Mouse (Mus musculus) G1E (cell line): ENCODE measurements at regions not wholly inside any gene's neighbourhood (a gene's known extent, or its start where the extent isn't known, plus 50 kb on each side); places are given as distances from the start of the nearest gene placed in this dataset.
A peak's percentile ranks its signal among the peaks of the same experiment; 100 is the strongest.
"Not testable (repeated sequence)": the region's sequence is repeated elsewhere in the genome, so short reads cannot be mapped to it uniquely, and the experiment has no call there.

Experiments used
- ATAC-seq: 2 replicates; pipeline ENCODE4 v1.8.0; 2016; ENCODE audit warnings: mild to moderate bottlenecking; ENCODE audit not compliant: insufficient number of reproducible peaks, poor library complexity, low FRiP score, severe bottlenecking; ENCODE audit errors: extremely low read depth
- DNase-seq: peaks from one replicate; pipeline ENCODE4 v3.0.0; 2012; ENCODE audit warnings: low spot score
- H3K27me3 ChIP-seq: 2 replicates; pipeline ENCODE4 v1.6.1; 2012; ENCODE audit warnings: mild to moderate bottlenecking, low read length, inconsistent platforms; ENCODE audit not compliant: insufficient read depth
- H3K36me3 ChIP-seq: replicated peaks from 2 replicates; pipeline ENCODE3; 2012; ENCODE audit warnings: mild to moderate bottlenecking, inconsistent platforms
- H3K4me1 ChIP-seq: 2 replicates; pipeline ENCODE4 v1.6.1; 2012; ENCODE audit warnings: low read depth, low read length, inconsistent platforms, mixed read lengths; ENCODE audit not compliant: insufficient read depth
- H3K4me3 ChIP-seq: 2 replicates; pipeline ENCODE4 v1.5.1; 2012; ENCODE audit warnings: low read depth, mild to moderate bottlenecking, inconsistent platforms, low read length, moderate library complexity, mixed read lengths
- H3K9me3 ChIP-seq: replicated peaks from 2 replicates; pipeline ENCODE4 v1.6.1; 2012; ENCODE audit warnings: inconsistent platforms
- CTCF ChIP-seq: IDR thresholded peaks from 2 replicates; pipeline ENCODE4 v1.5.1; 2012; ENCODE audit warnings: low read depth, low read length, inconsistent platforms, mixed read lengths
- GATA1 ChIP-seq: IDR thresholded peaks from 2 replicates; pipeline ENCODE4 v1.6.1; 2012; ENCODE audit warnings: borderline replicate concordance, low read length, inconsistent platforms, mixed read lengths
- GATA2 ChIP-seq: IDR thresholded peaks from 2 replicates; pipeline ENCODE4 v1.6.1; 2012; ENCODE audit warnings: low read depth, low read length, inconsistent platforms, borderline replicate concordance
- POLR2AphosphoS5 ChIP-seq: IDR thresholded peaks from 2 replicates; pipeline ENCODE4 v1.6.1; 2012; ENCODE audit warnings: low read depth, low read length, inconsistent platforms; ENCODE audit not compliant: insufficient replicate concordance
- TAL1 ChIP-seq: conservative IDR thresholded peaks from 2 replicates; pipeline ENCODE4 v1.6.1; 2012; ENCODE audit warnings: low read depth, low read length, inconsistent platforms, mixed read lengths

GRCm38 (mm10) chr13:35604061-35604460, 55.6 kb upstream of the Cdyl start:
- Histone ChIP-seq H3K36me3 (no peaks in the 10 kb centered on the region), H3K4me3 (no peak overlapping the region), H3K9me3 (peaks cover 2% of the 10 kb centered on the region; the same call in 1 of the 2 replicates), H3K4me1 (peaks cover 29% of the 10 kb centered on the region), H3K27me3 (peaks cover 10% of the 10 kb centered on the region; the same call in 1 of the 2 replicates)
- ATAC-seq (no peak), DNase-seq (peak; percentile 3)
- TF ChIP-seq TAL1 (no peak), CTCF (no peak), GATA2 (no peak), GATA1 (no peak), POLR2AphosphoS5 (no peak)

- TF ChIP-seq POLR2AphosphoS5 (no peak), CTCF (no peak), TAL1 (no peak), GATA1 (no peak), GATA2 (no peak)
Measured at GRCm38 (mm10) chr13:35604765-35605164, 54.9 kb upstream of the Cdyl start.

GRCm38 (mm10) chr13:35606857-35607561, 52.6 kb upstream of the Cdyl start:
- not testable (repeated sequence) for H3K9me3 ChIP-seq, ATAC-seq, H3K4me3 ChIP-seq, H3K36me3 ChIP-seq, DNase-seq, H3K27me3 ChIP-seq
- H3K4me1 ChIP-seq, result peaks cover 52% of the 10 kb centered on the region

More at GRCm38 (mm10) chr13:35604765-35605164, 54.9 kb upstream of the Cdyl start:
- DNase-seq (no peak), ATAC-seq (no peak)
- peaks cover 2% of the 10 kb centered on the region; the same call in 1 of the 2 replicates for H3K9me3 ChIP-seq
- peaks cover 36% of the 10 kb centered on the region for H3K4me1 ChIP-seq
- peaks cover 6% of the 10 kb centered on the region; the same call in 1 of the 2 replicates for H3K27me3 ChIP-seq
- H3K4me3 ChIP-seq, result no peak overlapping the region
- no peaks in the 10 kb centered on the region for H3K36me3 ChIP-seq

- ATAC-seq (no peak), DNase-seq (no peak)
- Histone ChIP-seq H3K4me1 (peaks cover 57% of the 10 kb centered on the region), H3K4me3 (no peak overlapping the region), H3K27me3 (no peaks in the 10 kb centered on the region), H3K9me3 (peaks cover 2% of the 10 kb centered on the region; the same call in 1 of the 2 replicates), H3K36me3 (no peaks in the 10 kb centered on the region)
- no peak for TF ChIP-seq POLR2AphosphoS5
- TF ChIP-seq GATA2, result no peak
- TF ChIP-seq TAL1, result no peak
- no peak for TF ChIP-seq GATA1
- no peak for TF ChIP-seq CTCF
Measured at GRCm38 (mm10) chr13:35607710-35608109, 51.9 kb upstream of the Cdyl start.
